Mouse (Mus musculus): ENCODE data around the gene Glis1. TPM values are rescaled to one million over a fixed set of nuclear protein-coding genes. Genes with fewer than 3 reads are reported as not detected.

Gene Glis1
- polyA plus RNA-seq, 1 experiment, result 2.8 TPM

GRCm38 (mm10) chr4:107421711-107422110 lies 12.7 kb upstream of the Glis1 start:
- no peaks in the 10 kb centered on the region for H3K36me3 ChIP-seq (ENCODE audit: control insufficient read depth, insufficient read depth, low read length)
- H3K27me3 ChIP-seq (ENCODE audit: control insufficient read depth, insufficient read depth, low read length), result no peaks in the 10 kb centered on the region
- no peak overlapping the region for H3K27ac ChIP-seq (ENCODE audit: control insufficient read depth, insufficient read depth, low read depth, low read length)
- TF ChIP-seq POLR2A (IDR thresholded peaks at IDR 0.05; ENCODE audit: control insufficient read depth, low read depth, low read length) (no peak), CTCF (IDR thresholded peaks at IDR 0.05; ENCODE audit: control insufficient read depth, insufficient read depth, insufficient replicate concordance, low read depth, low read length) (no peak)
- peaks cover 5% of the 10 kb centered on the region for H3K4me1 ChIP-seq (ENCODE audit: control insufficient read depth, insufficient read depth, low read length)
- peak overlapping the region; percentile 20 for H3K4me3 ChIP-seq (ENCODE audit: control insufficient read depth, low read depth, low read length)

GRCm38 (mm10) chr4:107422176-107422575 lies 12.2 kb upstream of the Glis1 start:
- Histone ChIP-seq H3K4me3 (ENCODE audit: control insufficient read depth, low read depth, low read length) (no peak overlapping the region), H3K27me3 (ENCODE audit: control insufficient read depth, insufficient read depth, low read length) (no peaks in the 10 kb centered on the region), H3K4me1 (ENCODE audit: control insufficient read depth, insufficient read depth, low read length) (peaks cover 5% of the 10 kb centered on the region), H3K36me3 (ENCODE audit: control insufficient read depth, insufficient read depth, low read length) (no peaks in the 10 kb centered on the region), H3K27ac (ENCODE audit: control insufficient read depth, insufficient read depth, low read depth, low read length) (no peak overlapping the region)
- TF ChIP-seq POLR2A (IDR thresholded peaks at IDR 0.05; ENCODE audit: control insufficient read depth, low read depth, low read length), result no peak
- TF ChIP-seq CTCF (IDR thresholded peaks at IDR 0.05; ENCODE audit: control insufficient read depth, insufficient read depth, insufficient replicate concordance, low read depth, low read length), result no peak

- no peak overlapping the region for H3K4me3 ChIP-seq (ENCODE audit: control insufficient read depth, low read depth, low read length)
- H3K36me3 ChIP-seq (ENCODE audit: control insufficient read depth, insufficient read depth, low read length), result no peaks in the 10 kb centered on the region
- H3K27ac ChIP-seq (ENCODE audit: control insufficient read depth, insufficient read depth, low read depth, low read length), result no peak overlapping the region
Observed at GRCm38 (mm10) chr4:107425616-107426015, 8.8 kb upstream of the Glis1 start.

GRCm38 (mm10) chr4:107426631-107427030 lies 7.8 kb upstream of the Glis1 start:
- no peaks in the 10 kb centered on the region for H3K27me3 ChIP-seq (ENCODE audit: control insufficient read depth, insufficient read depth, low read length)
- TF ChIP-seq POLR2A (IDR thresholded peaks at IDR 0.05; ENCODE audit: control insufficient read depth, low read depth, low read length) (no peak), CTCF (IDR thresholded peaks at IDR 0.05; ENCODE audit: control insufficient read depth, insufficient read depth, insufficient replicate concordance, low read depth, low read length) (no peak)
- H3K4me1 ChIP-seq (ENCODE audit: control insufficient read depth, insufficient read depth, low read length), result peaks cover 2% of the 10 kb centered on the region
- no peak overlapping the region for H3K27ac ChIP-seq (ENCODE audit: control insufficient read depth, insufficient read depth, low read depth, low read length)
- H3K36me3 ChIP-seq (ENCODE audit: control insufficient read depth, insufficient read depth, low read length), result no peaks in the 10 kb centered on the region
- no peak overlapping the region for H3K4me3 ChIP-seq (ENCODE audit: control insufficient read depth, low read depth, low read length)

More at GRCm38 (mm10) chr4:107425616-107426015, 8.8 kb upstream of the Glis1 start:
- Histone ChIP-seq H3K27me3 (ENCODE audit: control insufficient read depth, insufficient read depth, low read length) (no peaks in the 10 kb centered on the region), H3K4me1 (ENCODE audit: control insufficient read depth, insufficient read depth, low read length) (peaks cover 5% of the 10 kb centered on the region)
- TF ChIP-seq POLR2A (IDR thresholded peaks at IDR 0.05; ENCODE audit: control insufficient read depth, low read depth, low read length) (no peak), CTCF (IDR thresholded peaks at IDR 0.05; ENCODE audit: control insufficient read depth, insufficient read depth, insufficient replicate concordance, low read depth, low read length) (no peak)

- Histone ChIP-seq H3K4me3 (ENCODE audit: control insufficient read depth, low read depth, low read length) (no peak overlapping the region), H3K36me3 (ENCODE audit: control insufficient read depth, insufficient read depth, low read length) (no peaks in the 10 kb centered on the region), H3K27me3 (ENCODE audit: control insufficient read depth, insufficient read depth, low read length) (no peaks in the 10 kb centered on the region; the same call in 1 of the 2 replicates), H3K27ac (ENCODE audit: control insufficient read depth, insufficient read depth, low read depth, low read length) (no peak overlapping the region), H3K4me1 (ENCODE audit: control insufficient read depth, insufficient read depth, low read length) (peaks cover 18% of the 10 kb centered on the region)
- no peak for TF ChIP-seq CTCF (IDR thresholded peaks at IDR 0.05; ENCODE audit: control insufficient read depth, insufficient read depth, insufficient replicate concordance, low read depth, low read length)
Observed at GRCm38 (mm10) chr4:107432717-107433116, 1.7 kb upstream of the Glis1 start.

- Histone ChIP-seq H3K36me3 (ENCODE audit: control insufficient read depth, insufficient read depth, low read length) (no peaks in the 10 kb centered on the region), H3K27ac (ENCODE audit: control insufficient read depth, insufficient read depth, low read depth, low read length) (no peak overlapping the region), H3K4me1 (ENCODE audit: control insufficient read depth, insufficient read depth, low read length) (peaks cover 18% of the 10 kb centered on the region), H3K4me3 (ENCODE audit: control insufficient read depth, low read depth, low read length) (peak overlapping the region; percentile 80), H3K27me3 (ENCODE audit: control insufficient read depth, insufficient read depth, low read length) (no peaks in the 10 kb centered on the region; the same call in 1 of the 2 replicates)
- TF ChIP-seq POLR2A (IDR thresholded peaks at IDR 0.05; ENCODE audit: control insufficient read depth, low read depth, low read length) (no peak), CTCF (IDR thresholded peaks at IDR 0.05; ENCODE audit: control insufficient read depth, insufficient read depth, insufficient replicate concordance, low read depth, low read length) (no peak)
Observed at GRCm38 (mm10) chr4:107433998-107434355, 414 bp upstream of the Glis1 start.

GRCm38 (mm10) chr4:107435238-107435946 lies 1.0 kb downstream of the Glis1 start:
- Histone ChIP-seq H3K4me1 (ENCODE audit: control insufficient read depth, insufficient read depth, low read length) (peaks cover 18% of the 10 kb centered on the region), H3K27ac (ENCODE audit: control insufficient read depth, insufficient read depth, low read depth, low read length) (no peak overlapping the region), H3K27me3 (ENCODE audit: control insufficient read depth, insufficient read depth, low read length) (no peaks in the 10 kb centered on the region; the same call in 1 of the 2 replicates), H3K4me3 (ENCODE audit: control insufficient read depth, low read depth, low read length) (peak overlapping the region; percentile 80), H3K36me3 (ENCODE audit: control insufficient read depth, insufficient read depth, low read length) (no peaks in the 10 kb centered on the region)
- TF ChIP-seq CTCF (IDR thresholded peaks at IDR 0.05; ENCODE audit: control insufficient read depth, insufficient read depth, insufficient replicate concordance, low read depth, low read length) (no peak), POLR2A (IDR thresholded peaks at IDR 0.05; ENCODE audit: control insufficient read depth, low read depth, low read length) (no peak)

All from testis, adult 2 months (tissue).